Mouse (Mus musculus) hindbrain, embryonic 11.5 days (tissue): ENCODE measurements around the gene Sfmbt1. TPM values are rescaled to one million over a fixed set of nuclear protein-coding genes. Genes with fewer than 3 reads are reported as not detected.

Experiments
- ATAC-seq: fragments of 200-750 bp; cut with Nextera tagmentation; 2 replicates; pipeline ENCODE4 v1.8.0; 2017; ENCODE audit warnings: mild to moderate bottlenecking, moderate TSS enrichment, moderate library complexity; ENCODE audit not compliant: low FRiP score
- DNase-seq: peaks from one replicate; pipeline ENCODE4 v3.0.0-alpha.2; 2015; ENCODE audit warnings: low spot score
- H3K27ac ChIP-seq: fragments of 300-500 bp; sonication (generic); 2 replicates; pipeline ENCODE4 v1.5.1; 2014; ENCODE audit warnings: mild to moderate bottlenecking, low read depth, low read length
- H3K27me3 ChIP-seq: fragments of 300-500 bp; sonication (generic); 2 replicates; pipeline ENCODE4 v1.6.1; 2014; ENCODE audit warnings: mild to moderate bottlenecking, low read length, moderate library complexity, mixed read lengths; ENCODE audit not compliant: control insufficient read depth, insufficient read depth
- H3K36me3 ChIP-seq: fragments of 300-500 bp; sonication (generic); 2 replicates; pipeline ENCODE4 v1.6.1; 2014; ENCODE audit warnings: mild to moderate bottlenecking, low read length, moderate library complexity, mixed read lengths; ENCODE audit not compliant: control insufficient read depth, insufficient read depth
- H3K4me1 ChIP-seq: fragments of 300-500 bp; sonication (generic); replicated peaks from 2 replicates; pipeline ENCODE4 v1.6.1; 2014; ENCODE audit warnings: low read length, mixed read lengths; ENCODE audit not compliant: control insufficient read depth, insufficient read depth
- H3K4me2 ChIP-seq: fragments of 300-500 bp; sonication (generic); replicated peaks from 2 replicates; pipeline ENCODE4 v1.6.1; 2014; ENCODE audit warnings: mild to moderate bottlenecking, low read depth, low read length
- H3K4me3 ChIP-seq: fragments of 300-500 bp; sonication (generic); 2 replicates; pipeline ENCODE4 v1.5.1; 2014; ENCODE audit warnings: low read depth, low read length
- H3K9ac ChIP-seq: fragments of 300-500 bp; sonication (generic); 2 replicates; pipeline ENCODE4 v1.6.1; 2014; ENCODE audit warnings: low read depth, low read length
- H3K9me3 ChIP-seq: fragments of 300-500 bp; sonication (generic); 2 replicates; pipeline ENCODE4 v1.6.1; 2016; ENCODE audit warnings: low read length; ENCODE audit not compliant: control insufficient read depth
- WGBS: fragments of 180-500 bp; shearing (Covaris S2); extraction: QIAGEN DNeasy Blood & Tissue Kit; methylation state at CpG from one replicate; pipeline ENCODE4 v1.1.7; 2014; 5-methylcytosine and 5-hydroxymethylcytosine counted together
- polyA plus RNA-seq: library from polyadenylated mRNA; unstranded; fragments of >200 nt; fragmentation: Nextera tagmentation; extraction: Ambion mirVana; gene quantifications from 2 replicates; pipeline ENCODE4 v1.2.1, GENCODE M21; 2014

The Sfmbt1 gene
- polyA plus RNA-seq, 1 experiment from 2014 or later: 20.2 TPM

DNA sequence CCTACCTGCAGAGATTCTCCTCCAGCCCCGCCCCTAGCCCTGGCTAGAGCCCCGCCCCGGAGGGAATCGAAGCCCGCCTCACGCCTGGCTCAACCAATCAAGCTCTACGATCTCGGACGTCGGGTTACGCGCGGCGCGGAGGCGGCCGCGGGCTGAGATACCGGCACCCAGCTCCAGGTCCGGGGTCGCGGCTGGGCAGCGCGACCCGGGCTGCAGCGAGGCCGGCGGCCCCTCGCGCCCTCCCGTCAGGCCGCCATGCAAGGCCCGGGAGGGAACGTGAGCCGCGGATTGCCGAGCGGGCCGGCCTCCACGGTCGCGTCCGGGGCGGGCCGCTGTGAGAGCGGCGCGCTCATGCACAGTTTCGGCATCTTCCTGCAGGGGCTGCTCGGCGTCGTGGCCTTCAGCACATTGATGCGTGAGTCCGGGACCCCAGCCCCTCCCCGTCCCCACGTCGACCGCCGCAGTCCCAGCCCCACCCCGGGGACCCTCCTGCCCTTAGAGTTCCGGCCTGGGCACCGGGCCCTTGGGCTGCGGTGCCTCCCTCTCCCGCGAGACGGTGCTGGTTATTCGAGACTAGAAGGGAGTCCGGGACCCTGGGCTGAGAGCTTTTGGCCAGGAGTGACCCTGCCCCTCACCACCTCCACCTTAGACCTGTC, 111.0 kb downstream of the Sfmbt1 start, which contains the start of gene Tmem110:
Gene Tmem110 (plus strand): TSS at position 115 of the 656 bp plus-strand sequence.
- Histone ChIP-seq H3K4me3 (peak within 1 kb of the TSS; percentile 81), H3K9ac (peak within 1 kb of the TSS; percentile 85), H3K9me3 (no peaks in the 10 kb centered on the region), H3K36me3 (no peaks in the 10 kb centered on the region), H3K4me2 (peak within 1 kb of the TSS; percentile 76), H3K4me1 (no peaks in the 10 kb centered on the region), H3K27me3 (no peaks in the 10 kb centered on the region), H3K27ac (peak within 1 kb of the TSS; percentile 54)
- 1% methylated on average over 57 of the region's 68 CpGs for WGBS
- peak; percentile 86 for DNase-seq
- peak; percentile 96 for ATAC-seq

DNA sequence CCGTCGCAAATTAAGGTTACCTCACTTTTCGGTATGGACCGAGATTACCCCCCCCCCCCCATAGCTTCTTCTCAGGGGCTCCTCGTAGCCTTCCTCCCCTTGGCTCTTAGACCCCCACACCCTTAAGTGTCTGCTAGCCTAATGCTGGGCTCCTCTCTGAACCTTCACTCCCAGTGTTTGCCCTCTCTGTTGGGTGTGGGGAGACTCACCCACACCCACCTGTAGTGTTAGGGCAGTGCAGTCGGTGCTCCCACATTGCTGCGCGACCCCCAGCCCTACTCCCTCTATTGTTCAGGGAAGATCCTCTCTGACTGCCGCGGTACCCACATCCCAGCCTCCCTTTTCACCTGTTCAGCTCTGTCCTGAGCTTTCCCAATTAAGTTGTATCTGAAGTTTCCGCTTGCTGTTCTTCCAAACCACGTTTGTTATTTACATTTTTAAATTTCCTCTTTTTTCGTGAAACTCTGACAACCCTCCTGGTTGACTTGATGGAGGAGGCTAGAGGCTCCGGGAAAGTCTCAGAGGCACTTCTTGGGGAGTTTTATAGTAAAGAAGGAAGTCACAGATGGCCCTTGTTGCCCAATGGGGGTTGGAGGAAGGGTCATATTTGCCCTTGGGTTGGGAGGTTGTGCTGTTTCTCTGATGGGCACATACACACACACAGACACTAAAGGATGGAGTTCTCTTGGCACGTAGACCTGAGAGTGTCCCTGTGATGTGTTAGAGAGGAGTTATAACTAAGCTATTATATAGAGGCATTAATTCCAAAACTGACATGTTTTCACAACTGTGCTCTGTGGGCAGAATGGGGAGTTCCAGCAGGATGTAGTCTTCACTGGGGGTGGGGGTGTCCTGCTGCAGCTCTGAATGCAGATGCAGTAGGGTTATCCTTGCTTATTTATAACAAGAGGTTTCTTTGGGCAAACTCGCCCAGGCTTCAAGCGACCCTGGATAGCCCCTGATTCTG, 111.8 kb downstream of the Sfmbt1 start:
- peak overlapping the region; percentile 81 for H3K4me3 ChIP-seq
- no peaks in the 10 kb centered on the region for H3K36me3 ChIP-seq
- H3K27me3 ChIP-seq: no peaks in the 10 kb centered on the region
- peak overlapping the region; percentile 76 for H3K4me2 ChIP-seq
- peak; percentile 52 for ATAC-seq
- H3K9ac ChIP-seq: peak overlapping the region; percentile 85
- no peaks in the 10 kb centered on the region for H3K4me1 ChIP-seq
- H3K9me3 ChIP-seq: no peaks in the 10 kb centered on the region
- peak; percentile 6 for DNase-seq
- H3K27ac ChIP-seq: peak overlapping the region; percentile 54; the same call in 1 of the 2 replicates
- 19% methylated on average over 17 of the region's 17 CpGs for WGBS

DNA sequence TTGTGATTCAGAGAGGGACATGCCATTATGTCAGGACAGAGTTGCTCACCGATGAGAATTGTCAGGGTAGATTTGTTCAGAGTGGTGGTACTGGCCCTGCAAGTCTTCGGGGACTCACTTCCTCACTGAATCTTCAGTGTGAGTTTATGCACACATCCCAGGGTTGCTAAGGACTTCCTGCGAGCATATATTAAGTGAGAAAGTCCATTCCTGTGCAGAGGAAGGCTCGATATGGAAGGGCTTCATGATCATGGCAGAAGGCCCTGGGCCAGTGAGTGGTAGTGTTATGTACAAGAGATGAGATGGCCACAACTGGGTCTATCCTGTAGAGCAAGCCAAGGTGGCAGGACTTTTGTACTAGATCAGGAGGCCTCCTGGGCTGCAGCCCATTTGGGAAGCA, 112.8 kb downstream of the Sfmbt1 start:
- Histone ChIP-seq H3K4me2 (no peak overlapping the region), H3K4me1 (no peaks in the 10 kb centered on the region), H3K9ac (no peak overlapping the region), H3K27ac (no peak overlapping the region), H3K36me3 (no peaks in the 10 kb centered on the region), H3K27me3 (no peaks in the 10 kb centered on the region), H3K9me3 (no peaks in the 10 kb centered on the region), H3K4me3 (no peak overlapping the region)
- no peak for ATAC-seq
- WGBS: 81% methylated on average over 4 of the region's 4 CpGs
- no peak for DNase-seq

DNA sequence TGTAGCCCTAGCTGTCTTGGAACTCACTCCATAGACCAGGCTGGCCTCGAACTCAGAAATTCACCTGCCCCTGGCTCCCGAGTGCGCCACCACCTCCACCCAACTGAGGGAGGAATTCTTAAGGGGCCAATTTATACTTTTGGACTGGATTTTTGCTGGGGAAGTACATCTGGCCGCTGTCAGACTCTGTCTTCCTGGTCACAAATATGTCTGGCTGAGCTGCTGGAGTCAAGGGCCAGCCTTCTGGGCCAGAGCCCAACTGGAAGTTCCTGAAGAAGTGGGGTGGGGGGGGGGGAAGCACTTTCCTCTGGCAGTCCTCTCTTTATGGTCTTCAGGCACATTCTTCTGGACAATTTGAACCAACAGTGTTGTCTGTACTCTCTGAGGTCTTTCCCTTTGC, 113.4 kb downstream of the Sfmbt1 start:
- H3K9ac ChIP-seq: no peak overlapping the region
- H3K36me3 ChIP-seq: no peaks in the 10 kb centered on the region
- no peak for DNase-seq
- no peaks in the 10 kb centered on the region for H3K27me3 ChIP-seq
- no peak overlapping the region for H3K4me2 ChIP-seq
- no peaks in the 10 kb centered on the region for H3K9me3 ChIP-seq
- H3K27ac ChIP-seq: no peak overlapping the region
- no peaks in the 10 kb centered on the region for H3K4me1 ChIP-seq
- 90% methylated on average over 4 of the region's 4 CpGs for WGBS
- ATAC-seq: no peak
- H3K4me3 ChIP-seq: no peak overlapping the region

DNA sequence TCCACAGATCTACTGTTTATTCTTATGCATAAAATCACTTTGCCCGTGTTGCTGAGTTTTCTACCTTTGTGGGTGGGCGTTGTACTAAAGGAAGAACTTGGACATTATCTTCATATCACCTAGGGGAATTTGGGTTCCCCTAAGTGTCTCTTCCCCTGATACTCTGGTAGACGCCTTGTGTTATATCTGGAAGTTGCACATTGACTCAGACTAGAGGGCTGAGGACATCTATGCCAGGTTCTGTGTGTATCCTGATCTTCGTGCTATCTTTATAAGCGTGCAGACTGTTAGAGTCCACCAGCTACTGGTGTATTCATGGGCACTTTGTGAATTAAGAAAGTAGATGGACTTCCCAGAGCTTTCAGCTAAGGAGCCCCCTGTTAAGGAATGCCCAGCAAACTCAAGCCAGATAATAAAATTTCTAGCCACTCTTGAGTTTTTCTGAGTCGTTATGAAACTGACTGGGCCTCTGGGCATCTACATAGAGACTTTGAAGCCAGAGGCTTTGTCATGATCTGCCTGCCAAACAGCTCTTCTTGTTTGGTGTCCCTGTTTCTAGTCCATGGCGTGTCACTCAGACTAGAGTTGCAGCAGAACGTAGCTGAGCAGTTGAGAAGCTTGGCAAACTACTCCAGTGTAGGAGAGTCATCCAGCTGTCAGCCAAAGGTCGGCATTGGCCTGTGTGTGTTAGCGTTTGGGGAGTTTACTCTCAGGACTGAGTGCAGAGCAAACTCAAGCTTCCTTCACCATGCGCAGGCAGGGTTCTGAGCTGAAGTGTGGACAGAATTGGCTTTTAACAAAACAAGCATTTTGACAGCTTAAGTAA, 114.2 kb downstream of the Sfmbt1 start:
- no peak overlapping the region for H3K4me2 ChIP-seq
- H3K36me3 ChIP-seq: no peaks in the 10 kb centered on the region
- no peak overlapping the region for H3K9ac ChIP-seq
- 87% methylated on average over 11 of the region's 11 CpGs for WGBS
- H3K27ac ChIP-seq: no peak overlapping the region
- no peak overlapping the region for H3K4me3 ChIP-seq
- no peaks in the 10 kb centered on the region for H3K4me1 ChIP-seq
- no peaks in the 10 kb centered on the region for H3K9me3 ChIP-seq
- no peak for DNase-seq
- ATAC-seq: no peak
- H3K27me3 ChIP-seq: no peaks in the 10 kb centered on the region

DNA sequence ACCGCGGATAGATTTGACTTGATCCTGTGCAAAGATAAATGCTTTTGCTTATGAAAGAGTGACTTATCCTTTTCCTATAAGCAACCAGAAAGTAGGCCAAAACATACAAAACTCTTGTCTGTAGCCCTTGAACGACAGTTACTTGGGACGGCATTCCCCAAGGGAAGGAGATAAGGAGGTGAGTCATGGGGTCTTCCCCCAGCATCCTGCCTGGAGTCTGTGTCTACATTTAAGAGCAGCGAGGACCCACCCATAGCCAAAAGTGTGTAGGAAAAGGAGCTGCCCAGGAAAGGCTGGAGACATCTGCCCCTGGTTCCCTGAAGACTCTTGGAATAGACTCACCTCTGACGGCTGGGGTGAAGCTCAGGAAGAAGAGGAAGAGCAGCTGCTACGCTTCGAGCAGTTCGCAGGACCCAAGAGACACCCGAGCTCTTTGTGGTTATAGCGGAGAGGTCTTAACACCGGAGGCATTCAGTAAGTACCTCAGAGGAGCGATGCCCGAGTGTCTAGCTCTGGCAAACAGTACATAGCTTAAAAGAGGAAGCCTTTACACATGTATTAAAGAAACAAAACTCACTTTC, 122.9 kb downstream of the Sfmbt1 start:
- no peak overlapping the region for H3K27ac ChIP-seq
- H3K9ac ChIP-seq: no peak overlapping the region
- H3K4me1 ChIP-seq: no peaks in the 10 kb centered on the region
- no peaks in the 10 kb centered on the region for H3K36me3 ChIP-seq
- no peaks in the 10 kb centered on the region for H3K9me3 ChIP-seq
- no peak overlapping the region for H3K4me3 ChIP-seq
- H3K27me3 ChIP-seq: no peaks in the 10 kb centered on the region
- no peak for ATAC-seq
- no peak for DNase-seq
- 93% methylated on average over 14 of the region's 14 CpGs for WGBS
- H3K4me2 ChIP-seq: no peak overlapping the region

DNA sequence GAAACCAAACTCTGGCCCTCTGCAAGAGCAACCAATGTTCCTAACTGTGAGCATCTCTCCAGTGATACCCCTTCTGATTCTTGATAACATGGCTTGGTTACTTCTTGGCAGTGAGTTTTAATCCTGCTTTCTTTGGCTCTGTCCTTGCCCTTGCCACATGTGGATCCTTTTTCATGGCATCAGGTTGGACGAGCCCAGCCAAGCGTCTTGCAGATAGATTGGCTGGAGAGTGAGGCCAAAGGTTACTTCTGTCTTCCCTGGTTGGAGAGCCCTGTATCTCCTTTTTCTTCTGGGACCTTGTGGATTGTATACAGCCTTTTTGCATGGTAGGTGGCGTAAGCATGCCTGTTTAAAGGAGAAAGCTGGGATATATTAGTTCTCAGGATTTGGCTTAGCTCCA, 129.1 kb downstream of the Sfmbt1 start:
- H3K4me2 ChIP-seq: no peak overlapping the region
- no peak for ATAC-seq
- no peak overlapping the region for H3K9ac ChIP-seq
- H3K4me1 ChIP-seq: no peaks in the 10 kb centered on the region
- no peaks in the 10 kb centered on the region for H3K9me3 ChIP-seq
- H3K27me3 ChIP-seq: no peaks in the 10 kb centered on the region
- WGBS: 89% methylated on average over 3 of the region's 3 CpGs
- no peaks in the 10 kb centered on the region for H3K36me3 ChIP-seq
- H3K4me3 ChIP-seq: no peak overlapping the region
- DNase-seq: no peak
- H3K27ac ChIP-seq: no peak overlapping the region

DNA sequence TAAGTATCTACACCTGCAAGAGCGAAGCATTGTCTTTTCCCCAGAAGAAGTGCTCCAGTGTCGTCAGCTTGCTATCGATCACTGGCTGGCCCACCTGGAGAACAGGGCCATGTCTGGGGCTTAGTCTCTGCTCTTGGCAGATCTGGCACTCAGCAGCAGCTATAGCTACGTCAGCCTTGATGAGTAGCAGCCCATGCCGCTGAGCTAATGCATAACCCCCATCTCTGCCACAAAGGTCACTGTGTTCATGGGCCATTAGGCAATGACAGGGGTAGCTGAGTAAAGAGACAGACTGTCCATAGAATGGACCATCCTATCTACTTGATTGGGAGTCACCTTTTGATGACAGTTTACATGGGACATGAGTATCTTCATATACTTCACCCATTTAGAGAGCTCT, 135.9 kb downstream of the Sfmbt1 start:
- Histone ChIP-seq H3K4me3 (no peak overlapping the region), H3K27me3 (no peaks in the 10 kb centered on the region), H3K9ac (no peak overlapping the region), H3K36me3 (no peaks in the 10 kb centered on the region), H3K9me3 (no peaks in the 10 kb centered on the region), H3K4me1 (no peaks in the 10 kb centered on the region), H3K27ac (no peak overlapping the region), H3K4me2 (no peak overlapping the region)
- 88% methylated on average over 5 of the region's 5 CpGs for WGBS
- no peak for DNase-seq
- ATAC-seq: no peak
